Mouse (Mus musculus) effector memory CD4-positive, alpha-beta T cell, adult 7 months (primary cell): ENCODE data around the gene Ankib1. TPM values are rescaled to one million over a fixed set of nuclear protein-coding genes. Genes with fewer than 3 reads are reported as not detected.

Source experiments
- polyA plus RNA-seq: library from polyadenylated mRNA; unstranded; fragments of 100-300 nt; shearing (Covaris generic); gene quantifications from one replicate; pipeline ENCODE4 v1.2.1, GENCODE M21; 2017

The Ankib1 gene
- 52.1 TPM for polyA plus RNA-seq

DNA sequence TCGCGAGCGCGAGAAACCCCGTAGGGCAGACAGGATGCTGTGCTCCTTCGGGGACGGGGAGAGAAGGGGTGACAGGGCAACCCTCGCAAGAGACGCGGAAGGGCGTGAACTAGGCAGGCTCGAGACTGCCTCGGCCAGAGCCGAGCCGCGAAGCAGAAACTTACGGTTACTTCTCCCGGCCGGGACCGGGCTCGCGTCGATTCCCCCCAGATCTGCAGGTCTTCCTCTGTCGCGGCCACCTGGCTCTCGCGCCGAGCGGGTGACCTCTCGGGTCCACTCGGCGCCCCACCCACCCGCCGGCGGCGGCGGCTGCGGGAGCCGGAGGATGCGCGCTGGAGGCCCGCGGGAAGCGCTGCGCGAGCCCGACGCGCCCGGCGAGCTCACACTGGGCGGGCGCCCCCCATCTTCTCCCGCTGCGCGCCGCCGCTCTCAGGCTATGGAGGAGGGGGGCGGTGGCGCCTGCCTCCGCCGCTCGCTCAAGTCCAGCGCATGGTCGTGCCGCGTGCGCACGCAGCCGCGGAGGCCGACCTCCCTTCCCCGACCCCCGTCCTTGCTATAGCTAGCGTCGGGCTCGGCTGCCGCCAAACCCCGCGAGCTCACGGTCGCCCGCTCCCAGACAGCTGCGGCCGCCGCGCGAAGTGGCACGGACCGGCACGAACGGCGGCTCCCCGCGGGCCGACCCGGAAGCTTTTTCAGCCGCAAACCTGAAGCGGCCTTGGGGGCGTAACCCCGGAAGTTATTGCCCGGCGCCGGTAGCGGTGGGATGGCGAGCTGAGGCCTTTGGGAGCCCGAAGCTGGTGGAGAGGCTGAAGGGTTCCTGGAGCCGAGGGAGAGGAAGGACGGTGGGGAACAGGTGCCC lies at the start of gene Ankib1, which contains the start of gene Krit1:
Gene Ankib1, minus strand, starts transcription at position 493 of the 859 bp plus-strand sequence.
Gene Krit1, plus strand, starts transcription at position 752 of the 859 bp plus-strand sequence.

DNA sequence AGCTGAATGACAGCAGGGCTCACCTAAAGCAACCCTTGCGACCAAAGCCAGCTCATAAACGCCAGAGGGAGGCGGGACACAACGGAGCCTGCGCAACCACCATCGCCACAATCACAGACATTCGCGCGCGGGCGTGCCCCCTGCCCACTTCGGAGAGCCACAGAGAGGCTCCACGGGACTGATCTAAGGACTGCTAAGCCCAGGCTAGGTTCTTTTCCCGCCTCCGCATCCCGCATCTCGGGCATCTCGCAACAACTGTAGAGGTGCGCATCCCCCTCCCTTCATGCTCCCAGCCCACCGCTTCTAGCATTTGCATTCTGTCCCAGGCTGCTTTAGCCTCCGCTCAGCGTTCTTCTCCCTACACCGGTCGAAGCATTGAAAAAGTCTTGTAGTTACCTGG lies 42.3 kb upstream of the Ankib1 start, which contains the start of gene Lrrd1:
Gene Lrrd1, plus strand, starts transcription at position 148 of the 400 bp plus-strand sequence.

DNA sequence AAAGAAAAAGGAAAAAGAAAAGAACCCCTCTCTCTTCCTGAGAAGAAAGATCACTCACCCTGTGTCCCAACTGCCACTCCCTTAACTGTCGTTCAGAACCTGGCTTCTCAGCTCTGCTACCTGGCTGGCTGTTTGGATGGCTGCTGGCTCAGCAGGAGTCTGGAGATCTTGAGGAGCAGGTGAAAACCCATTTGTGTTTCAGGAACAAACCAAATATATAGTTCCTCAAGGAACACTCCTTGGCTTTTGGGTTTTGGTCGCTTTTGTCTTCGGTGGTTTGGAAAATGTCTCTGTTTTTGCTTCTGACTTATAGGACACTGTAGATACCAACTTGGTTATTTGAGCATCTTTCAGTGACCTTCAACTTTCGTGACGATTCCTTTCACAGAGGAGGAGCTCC lies 145.6 kb downstream of the Ankib1 start, which contains the start of gene Gatad1:
Gene Gatad1, minus strand, starts transcription at position 101 of the 400 bp plus-strand sequence.

DNA sequence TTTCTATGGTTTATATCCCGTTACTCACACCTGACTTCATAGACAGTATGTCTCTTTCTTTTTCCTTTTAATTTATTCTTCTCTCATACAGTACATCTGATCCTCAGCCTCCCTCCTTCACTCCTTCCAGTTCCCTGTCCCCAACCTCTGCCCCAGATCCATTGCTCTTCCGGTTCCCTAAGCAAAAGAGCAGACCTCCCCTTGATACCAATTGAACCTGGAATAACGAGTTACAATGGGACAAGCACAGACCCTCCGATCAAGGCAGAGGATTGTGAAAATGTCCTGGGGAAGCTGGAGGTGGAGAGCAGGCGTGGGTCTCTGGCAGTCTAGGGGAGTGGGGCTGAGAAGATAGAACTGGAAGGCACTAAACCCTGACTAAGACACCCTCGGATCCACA lies 151.8 kb downstream of the Ankib1 start, which contains the start of gene Tmbim7:
Gene Tmbim7, plus strand, starts transcription at position 301 of the 400 bp plus-strand sequence.

Other genes with a start within 250 kb of the Ankib1 start
- gene 1700109H08Rik, start 231.4 kb downstream of the Ankib1 start, polyA plus RNA-seq = 2.4 TPM
- 12.5 TPM for gene Pex1, start 206.9 kb downstream of the Ankib1 start, polyA plus RNA-seq
- 40.9 TPM for gene Rbm48, start 206.3 kb downstream of the Ankib1 start, polyA plus RNA-seq
- not detected for gene Tmbim7, start 151.7 kb downstream of the Ankib1 start, polyA plus RNA-seq
- gene Gatad1, start 145.7 kb downstream of the Ankib1 start, polyA plus RNA-seq = 10.9 TPM
- gene Krit1, start 259 bp upstream of the Ankib1 start, polyA plus RNA-seq = 57.8 TPM
- 0.21 TPM for gene Lrrd1, start 42.2 kb upstream of the Ankib1 start, polyA plus RNA-seq
- 6.7 TPM for gene Mterf1a, start 91.0 kb upstream of the Ankib1 start, polyA plus RNA-seq
- 110 TPM for gene Akap9, start 125.1 kb upstream of the Ankib1 start, polyA plus RNA-seq